Mouse (Mus musculus): ENCODE measurements at regions not wholly inside any gene's neighbourhood (a gene's known extent, or its start where the extent isn't known, plus 50 kb on each side); places are given as distances from the start of the nearest gene placed in this dataset.
"Not testable (repeated sequence)": the region's sequence is repeated elsewhere in the genome, so short reads cannot be mapped to it uniquely, and the experiment has no call there.

GRCm38 (mm10) chr2:21980177-21980576, 247.1 kb upstream of the Myo3a start:
- DNase-seq, result no peak

DNA sequence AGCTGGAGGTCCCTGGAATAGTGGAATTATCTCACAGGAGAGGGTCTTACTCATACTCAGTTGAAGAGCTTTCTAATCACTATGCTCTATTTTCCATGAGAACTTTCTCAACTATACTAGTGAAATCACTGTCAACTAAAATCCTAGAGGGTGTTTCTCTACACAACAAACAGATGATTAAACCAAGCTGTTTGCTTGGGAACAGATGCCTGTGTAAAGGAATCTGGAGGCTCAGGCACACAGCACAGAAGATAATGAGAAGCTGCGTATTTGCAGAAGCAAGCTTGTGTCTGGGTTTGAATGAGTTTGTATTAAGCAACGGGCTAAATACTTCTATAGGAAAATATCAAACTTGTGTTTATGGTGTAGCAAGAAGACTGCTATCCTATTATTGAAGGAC, 202.9 kb upstream of the Myo3a start:
- DNase-seq, result no peak

GRCm38 (mm10) chr2:22026794-22027193, 200.5 kb upstream of the Myo3a start:
- DNase-seq, result no peak

DNA sequence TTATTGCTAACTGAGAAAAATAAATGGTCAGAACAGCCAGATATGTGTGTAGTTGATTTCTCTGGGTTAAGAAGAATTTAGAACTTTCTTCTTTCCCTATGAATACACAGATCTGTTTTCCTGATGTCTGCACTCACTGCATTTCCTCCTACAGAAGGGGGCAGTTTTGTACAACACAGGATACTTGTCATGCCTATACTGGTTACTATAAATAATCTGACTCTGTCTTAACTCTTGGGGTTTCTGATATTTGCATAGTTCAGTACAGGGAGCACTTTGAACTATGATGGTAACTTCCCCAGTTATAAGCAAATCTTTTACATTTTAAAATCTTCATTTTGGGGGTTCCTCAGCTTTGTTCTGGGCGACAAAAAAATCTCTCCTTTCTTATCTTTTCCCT, 198.7 kb upstream of the Myo3a start:
- DNase-seq, result no peak

DNA sequence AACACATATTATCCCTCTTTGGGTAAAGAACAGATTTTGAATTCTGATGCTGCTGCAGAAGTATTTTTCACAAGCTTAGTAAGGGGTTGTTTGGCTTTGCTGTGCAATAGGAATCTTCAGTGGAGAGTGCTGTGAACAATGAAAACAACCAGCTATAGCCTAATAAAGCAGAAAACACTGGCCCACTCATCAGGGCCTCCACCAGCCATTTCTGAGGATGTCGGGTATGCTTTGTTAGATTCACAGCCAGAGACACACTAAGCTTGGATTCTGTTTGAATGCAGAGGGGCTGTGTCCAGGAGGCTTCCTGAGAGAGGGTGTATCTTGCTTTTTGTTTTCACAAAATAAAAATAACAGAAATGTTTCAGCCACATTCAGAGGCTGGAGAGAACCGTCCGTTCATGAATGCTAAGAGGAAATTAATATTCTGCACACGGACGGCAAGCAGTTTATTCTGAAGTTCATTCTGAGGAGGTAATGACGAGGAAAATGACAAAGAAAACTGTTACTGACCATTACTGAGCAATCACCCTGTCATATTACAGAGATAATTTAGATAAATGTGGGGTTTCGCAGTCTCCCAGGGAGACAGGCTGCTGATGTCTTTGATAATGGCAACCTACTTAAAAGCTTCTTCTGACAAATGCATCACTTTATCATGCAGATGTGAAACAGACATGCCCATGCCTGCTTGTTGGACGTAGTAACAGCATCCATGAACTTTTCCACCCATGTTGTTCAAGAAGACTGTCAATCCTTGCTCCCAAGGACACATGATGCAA, 198.1 kb upstream of the Myo3a start:
- peak; percentile 53 for DNase-seq

- no peak for DNase-seq
Observed at GRCm38 (mm10) chr2:22029804-22030194, 197.5 kb upstream of the Myo3a start.

DNA sequence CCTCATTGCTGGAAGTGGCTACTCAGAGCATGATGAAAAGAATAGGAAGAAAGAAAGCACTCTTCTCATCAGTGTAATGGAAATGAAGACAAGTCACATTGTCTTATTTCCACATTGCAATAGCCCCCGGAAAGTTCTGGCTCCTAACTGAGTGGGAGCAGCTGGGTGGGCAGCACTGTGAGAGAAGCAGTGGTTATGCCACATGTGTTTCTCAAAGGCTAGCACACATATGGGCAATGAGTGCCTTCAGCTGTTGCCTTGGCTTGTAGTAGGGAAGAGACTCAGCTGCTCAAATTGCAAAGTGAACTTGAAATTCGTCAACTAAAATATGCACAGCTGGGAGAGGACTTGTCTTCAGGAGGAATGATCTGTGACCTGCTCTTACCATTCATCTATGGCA, 190.5 kb upstream of the Myo3a start:
- no peak for DNase-seq

DNA sequence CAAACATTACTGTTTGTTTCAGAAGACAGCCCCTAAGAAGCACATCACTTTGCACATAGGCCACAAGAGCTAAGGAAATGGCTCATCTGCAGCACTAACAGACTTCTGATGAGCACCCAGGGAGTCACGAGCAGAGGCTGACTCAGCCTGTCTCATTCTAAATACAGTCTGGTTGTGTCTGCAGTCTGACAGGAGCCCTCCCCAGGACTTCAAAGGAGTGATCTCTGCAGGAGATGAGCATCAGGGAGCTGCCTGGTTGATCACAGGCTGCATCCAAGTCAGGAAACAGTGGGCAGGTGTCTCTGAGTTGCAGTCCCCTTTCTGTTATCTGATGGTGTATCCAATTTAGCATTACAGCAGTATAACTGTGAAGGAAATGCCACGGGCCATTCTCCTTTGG, 188.5 kb upstream of the Myo3a start:
- DNase-seq, result no peak

DNA sequence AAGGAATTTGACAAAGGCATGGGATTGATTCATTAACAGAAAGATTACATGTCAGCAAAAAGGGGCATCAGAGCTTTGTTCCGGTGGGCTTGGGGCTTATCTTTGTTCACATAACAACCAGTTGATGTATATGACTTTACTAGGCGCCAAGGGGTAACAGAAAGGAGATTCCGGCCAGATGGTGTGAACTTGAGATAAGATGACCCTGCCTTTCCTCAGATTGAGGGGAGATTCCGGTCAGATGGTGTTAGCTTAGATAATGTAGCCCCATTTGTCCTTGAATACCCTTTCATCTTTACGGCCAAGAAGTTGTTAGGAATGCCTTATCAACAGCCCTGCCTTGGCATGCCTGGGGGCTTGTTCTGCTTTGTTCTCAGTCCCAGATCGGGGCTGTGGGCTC, 183.4 kb upstream of the Myo3a start:
- DNase-seq, result not testable (repeated sequence)

GRCm38 (mm10) chr2:22044949-22045348, 182.4 kb upstream of the Myo3a start:
- DNase-seq, result no peak

DNA sequence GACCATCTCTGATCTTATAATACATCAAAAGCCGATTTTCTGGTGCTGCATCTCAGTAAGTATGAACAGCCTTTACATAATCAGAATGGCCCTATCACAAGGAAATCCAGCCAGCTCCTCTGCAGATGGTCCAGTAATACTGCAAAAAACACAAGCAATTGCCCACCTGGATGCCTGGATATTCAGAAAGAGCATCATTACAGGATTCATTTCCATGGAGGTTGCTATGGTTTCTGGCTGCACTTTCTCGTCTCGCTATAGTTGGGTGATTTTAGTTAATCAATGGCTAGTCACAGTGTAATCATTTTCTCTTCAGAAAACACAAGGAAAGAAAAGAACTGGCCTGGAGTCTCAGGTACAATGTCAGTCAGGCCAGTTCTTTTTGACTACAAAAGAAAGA, 179.8 kb upstream of the Myo3a start:
- DNase-seq, result no peak

GRCm38 (mm10) chr2:22066535-22066934, 160.8 kb upstream of the Myo3a start:
- DNase-seq, result peak; percentile 4

GRCm38 (mm10) chr2:22096848-22097247, 130.5 kb upstream of the Myo3a start:
- no peak for DNase-seq

DNA sequence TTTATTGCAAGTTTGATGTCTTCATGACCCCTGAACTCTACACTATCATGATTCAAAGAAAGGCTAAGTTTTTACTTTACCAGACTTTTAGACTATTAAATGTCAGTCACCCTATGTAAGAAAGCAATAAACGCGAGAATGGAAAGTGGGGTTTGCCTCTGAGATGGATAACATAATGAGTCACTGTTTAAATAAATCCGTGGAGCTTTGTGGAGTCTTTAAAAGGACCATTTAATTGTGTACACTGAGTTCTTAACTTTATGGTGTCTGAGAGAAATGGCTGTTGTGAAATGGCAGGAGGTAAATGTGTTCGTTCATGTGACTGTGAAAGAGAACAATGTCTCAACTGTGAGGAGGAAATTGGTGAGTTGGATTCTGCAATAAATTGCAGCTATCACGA, 122.2 kb upstream of the Myo3a start:
- DNase-seq, result peak; percentile 13

DNA sequence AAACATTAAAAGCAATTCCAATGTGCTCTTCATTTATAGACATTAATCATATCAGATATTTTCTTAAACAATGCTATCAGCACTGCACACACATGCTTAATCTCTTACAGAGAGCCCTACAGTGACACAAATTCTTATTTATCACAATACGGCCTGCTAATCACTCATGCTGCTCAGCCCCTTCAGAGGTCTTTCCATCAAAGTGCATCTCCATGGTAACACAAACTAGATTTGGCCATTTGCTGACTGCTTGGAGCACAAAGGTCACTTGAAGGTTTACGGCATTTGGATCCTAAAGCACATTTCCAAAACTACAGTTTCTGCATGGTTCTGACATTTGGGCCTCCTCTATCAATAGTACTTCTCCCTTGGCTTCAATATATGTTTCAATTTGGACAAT, 77.6 kb upstream of the Myo3a start:
- DNase-seq, result peak; percentile 40

GRCm38 (mm10) chr2:22156576-22156975, 70.7 kb upstream of the Myo3a start:
- no peak for DNase-seq

DNA sequence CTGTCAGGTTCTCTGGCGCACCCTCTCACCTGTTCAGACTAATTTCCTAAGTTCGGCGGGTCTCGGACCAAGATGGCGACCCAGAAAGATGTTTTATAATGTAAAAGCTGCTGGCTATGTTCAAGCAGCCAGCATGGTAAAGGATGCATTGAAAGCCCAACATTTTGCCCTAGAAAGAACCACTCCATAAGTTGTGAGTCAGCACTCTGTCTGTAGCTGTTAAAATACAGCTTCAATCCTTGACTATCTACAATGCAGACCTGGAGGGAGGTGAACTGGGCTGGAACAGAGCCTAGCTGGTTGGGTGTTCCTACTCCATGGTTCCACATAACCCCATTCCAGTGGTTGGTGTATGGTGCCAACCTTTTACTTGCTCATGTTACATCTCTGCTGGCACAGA, 61.9 kb upstream of the Myo3a start:
- no peak for DNase-seq

DNA sequence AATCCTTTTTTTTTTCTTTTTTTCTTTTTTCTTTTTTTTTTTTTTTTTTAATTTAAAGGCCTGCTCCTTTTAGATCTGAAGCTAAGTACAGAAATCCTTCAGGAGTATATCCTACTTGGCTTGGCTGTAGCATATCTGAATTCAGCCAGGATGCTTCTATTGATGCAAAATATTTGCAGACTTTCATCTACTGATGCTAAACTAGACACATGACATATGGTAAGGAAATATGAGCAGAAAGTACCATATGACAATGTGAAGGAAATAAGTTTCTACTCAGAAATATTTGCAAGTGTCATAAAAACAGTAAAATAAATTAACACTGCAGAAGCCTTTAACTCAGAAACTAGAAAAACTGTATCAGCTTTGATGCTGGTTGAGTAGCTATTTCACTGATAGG, 61.4 kb upstream of the Myo3a start:
- DNase-seq, result no peak

Measured in embryo, embryonic 11 days (tissue).